In the genomic region with DNA sequence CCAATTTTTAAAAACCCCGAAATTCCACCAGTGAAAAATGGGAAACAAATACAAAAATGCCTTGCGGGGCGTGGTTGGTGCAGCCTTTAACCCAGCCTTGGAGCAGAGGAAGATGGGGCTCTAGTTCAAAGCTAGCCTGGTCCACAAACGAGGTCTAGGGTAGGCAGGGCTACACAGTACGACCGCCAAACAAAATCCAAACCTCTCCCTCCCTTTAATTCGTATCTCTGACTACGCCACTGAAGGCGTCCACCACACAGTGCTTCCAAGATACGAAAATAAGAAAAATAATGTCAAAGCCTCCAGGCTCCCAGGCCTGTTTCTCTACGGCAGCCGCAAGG, we compare ENCODE assay signal across 8 mouse cellular contexts. TPM values are rescaled to one million over a fixed set of nuclear protein-coding genes. Genes with fewer than 3 reads are reported as not detected.
A peak's percentile ranks its signal among the peaks of the same experiment; 100 is the strongest.
DNase-seq lines count a peak whose midpoint lies in the region; ATAC-seq and TF ChIP-seq lines count a peak whose summit lies in the region.

No protein-coding gene starts in this region.

- H3K4me3 ChIP-seq in testis, adult 2 months (ENCODE audit: control insufficient read depth, low read depth, low read length): peak overlapping the region; percentile 90
- peak overlapping the region; percentile 78 for H3K4me3 ChIP-seq in forebrain, embryonic 11.5 days (ENCODE audit: low read depth, low read length)
- H3K4me3 ChIP-seq in liver, embryonic 12.5 days: peak overlapping the region; percentile 80
- H3K4me3 ChIP-seq in stomach, embryonic 15.5 days (replicated peaks): peak overlapping the region; percentile 92

- no peaks in the 10 kb centered on the region; the same call in 1 of the 2 replicates for H3K36me3 ChIP-seq in testis, adult 2 months (ENCODE audit: control insufficient read depth, insufficient read depth, low read length)
- H3K36me3 ChIP-seq in forebrain, embryonic 11.5 days (ENCODE audit: control insufficient read depth, insufficient read depth, low read length): no peaks in the 10 kb centered on the region
- H3K36me3 ChIP-seq in liver, embryonic 12.5 days: peaks cover 40% of the 10 kb centered on the region
- H3K36me3 ChIP-seq in stomach, embryonic 15.5 days: peaks cover 8% of the 10 kb centered on the region

- H3K9ac ChIP-seq in forebrain, embryonic 11.5 days (ENCODE audit: low read length): peak overlapping the region; percentile 73
- peak overlapping the region; percentile 80 for H3K9ac ChIP-seq in liver, embryonic 12.5 days
- H3K9ac ChIP-seq in stomach, embryonic 15.5 days: peak overlapping the region; percentile 58

- H3K27me3 ChIP-seq in testis, adult 2 months (ENCODE audit: control insufficient read depth, insufficient read depth, low read length): no peaks in the 10 kb centered on the region
- no peaks in the 10 kb centered on the region for H3K27me3 ChIP-seq in forebrain, embryonic 11.5 days (ENCODE audit: control insufficient read depth, insufficient read depth, low read length)
- no peaks in the 10 kb centered on the region for H3K27me3 ChIP-seq in liver, embryonic 12.5 days (replicated peaks)
- no peaks in the 10 kb centered on the region for H3K27me3 ChIP-seq in stomach, embryonic 15.5 days (replicated peaks)

- no peak for DNase-seq in testis, postnatal 14 days (ENCODE audit: low spot score)
- DNase-seq in forebrain, embryonic 11.5 days (ENCODE audit: low spot score): no peak
- DNase-seq in spleen, adult 18-20 months: no peak
- DNase-seq in spleen, postnatal 14 days (ENCODE audit: low spot score in 2 of 2): no peak
- DNase-seq in adrenal gland, postnatal 14 days: no peak

- H3K9me3 ChIP-seq in forebrain, embryonic 11.5 days (ENCODE audit: control insufficient read depth, low read length): no peaks in the 10 kb centered on the region
- no peaks in the 10 kb centered on the region for H3K9me3 ChIP-seq in liver, embryonic 12.5 days (replicated peaks)
- H3K9me3 ChIP-seq in stomach, embryonic 15.5 days: no peaks in the 10 kb centered on the region

- 1% methylated on average over 12 of the region's 12 CpGs for WGBS in forebrain, embryonic 11.5 days
- WGBS in liver, embryonic 12.5 days (ENCODE audit: insufficient replicate concordance): 0% methylated on average over 12 of the region's 12 CpGs
- under 1% methylated on average over 12 of the region's 12 CpGs for WGBS in stomach, embryonic 15.5 days

- peak overlapping the region; percentile 62 for H3K27ac ChIP-seq in testis, adult 2 months (ENCODE audit: control insufficient read depth, insufficient read depth, low read depth, low read length)
- peak overlapping the region; percentile 85; the same call in 1 of the 2 replicates for H3K27ac ChIP-seq in forebrain, embryonic 11.5 days (ENCODE audit: low read depth, low read length)
- H3K27ac ChIP-seq in liver, embryonic 12.5 days: peak overlapping the region; percentile 97
- peak overlapping the region; percentile 94 for H3K27ac ChIP-seq in stomach, embryonic 15.5 days

- H3K4me2 ChIP-seq in forebrain, embryonic 11.5 days (ENCODE audit: low read depth, low read length, severe bottlenecking): peak overlapping the region; percentile 67
- peak overlapping the region; percentile 76 for H3K4me2 ChIP-seq in liver, embryonic 12.5 days
- peak overlapping the region; percentile 67 for H3K4me2 ChIP-seq in stomach, embryonic 15.5 days

- ATAC-seq in forebrain, embryonic 11.5 days (replicated peaks; ENCODE audit: low FRiP score): peak; percentile 47
- ATAC-seq in liver, embryonic 12.5 days: peak; percentile 28
- peak; percentile 28 for ATAC-seq in stomach, embryonic 15.5 days (ENCODE audit: insufficient read depth, low FRiP score, low read depth)

- TF ChIP-seq CTCF in testis, adult 2 months (IDR thresholded peaks at IDR 0.05; ENCODE audit: control insufficient read depth, insufficient read depth, insufficient replicate concordance, low read depth, low read length): no peak

- TF ChIP-seq POLR2A in testis, adult 2 months (IDR thresholded peaks at IDR 0.05; ENCODE audit: control insufficient read depth, low read depth, low read length): no peak

- no peaks in the 10 kb centered on the region for H3K4me1 ChIP-seq in testis, adult 2 months (ENCODE audit: control insufficient read depth, insufficient read depth, low read length)
- no peaks in the 10 kb centered on the region; the same call in 1 of the 2 replicates for H3K4me1 ChIP-seq in forebrain, embryonic 11.5 days (replicated peaks; ENCODE audit: control insufficient read depth, insufficient read depth, low read length)
- H3K4me1 ChIP-seq in liver, embryonic 12.5 days: peaks cover 46% of the 10 kb centered on the region
- H3K4me1 ChIP-seq in stomach, embryonic 15.5 days: peaks cover 9% of the 10 kb centered on the region; the same call in 1 of the 2 replicates

RNA-seq across cellular contexts. Expression of gene Nvl, which starts 0.4 kb away (rescaled TPM):
- polyA plus RNA-seq in testis, adult 2 months (2012; rRNA removed): 5.2 and 6.2 TPM in 2 replicates
- 41.9 and 48.5 TPM in 2 replicates for polyA plus RNA-seq in forebrain, embryonic 11.5 days (2014; fragmentation: Nextera tagmentation; extraction: Ambion mirVana)
- polyA plus RNA-seq in liver, embryonic 12.5 days (2016; fragmentation: Nextera tagmentation; extraction: Ambion mirVana): 19.6 and 20.0 TPM in 2 replicates
- polyA plus RNA-seq in stomach, embryonic 15.5 days (2015; fragmentation: Nextera tagmentation; extraction: Ambion mirVana): 26.4 and 27.9 TPM in 2 replicates
- total RNA-seq in adrenal gland, postnatal 14 days (2021): 17.4 and 21.5 TPM in 2 replicates

RNA-seq across cellular contexts. Expression of gene Cnih4, which starts 0.9 kb away (rescaled TPM):
- polyA plus RNA-seq in testis, adult 2 months (2012; rRNA removed): 5.5 and 6.0 TPM in 2 replicates
- 89.9 and 96.5 TPM in 2 replicates for polyA plus RNA-seq in forebrain, embryonic 11.5 days (2014; fragmentation: Nextera tagmentation; extraction: Ambion mirVana)
- 56.4 and 62.1 TPM in 2 replicates for polyA plus RNA-seq in liver, embryonic 12.5 days (2016; fragmentation: Nextera tagmentation; extraction: Ambion mirVana)
- polyA plus RNA-seq in stomach, embryonic 15.5 days (2015; fragmentation: Nextera tagmentation; extraction: Ambion mirVana): 120 and 125 TPM in 2 replicates
- 44.2 and 47.9 TPM in 2 replicates for total RNA-seq in adrenal gland, postnatal 14 days (2021)
